Mouse (Mus musculus) kidney, embryonic 16.5 days (tissue): ENCODE measurements around the gene Bzw2. TPM values are rescaled to one million over a fixed set of nuclear protein-coding genes. Genes with fewer than 3 reads are reported as not detected.

Source experiments
- ATAC-seq: fragments of 200-750 bp; cut with Nextera tagmentation; 2 replicates; pipeline ENCODE4 v1.8.0; 2017; ENCODE audit warnings: moderate TSS enrichment; ENCODE audit not compliant: low FRiP score, low TSS enrichment
- H3K27ac ChIP-seq: fragments of 300-500 bp; sonication (generic); 2 replicates; pipeline ENCODE4 v1.5.1; 2014; ENCODE audit warnings: low read length
- H3K27me3 ChIP-seq: fragments of 300-500 bp; sonication (generic); 2 replicates; pipeline ENCODE4 v1.6.1; 2014; ENCODE audit warnings: low read length, control low read depth, mixed read lengths; ENCODE audit not compliant: insufficient read depth
- H3K36me3 ChIP-seq: fragments of 300-500 bp; sonication (generic); 2 replicates; pipeline ENCODE4 v1.6.1; 2014; ENCODE audit warnings: low read length, control low read depth, mixed read lengths; ENCODE audit not compliant: insufficient read depth
- H3K4me1 ChIP-seq: fragments of 300-500 bp; sonication (generic); 2 replicates; pipeline ENCODE4 v1.6.1; 2014; ENCODE audit warnings: low read length, control low read depth, mixed read lengths; ENCODE audit not compliant: insufficient read depth
- H3K4me2 ChIP-seq: fragments of 300-500 bp; sonication (generic); replicated peaks from 2 replicates; pipeline ENCODE4 v1.6.1; 2014; ENCODE audit warnings: low read depth, low read length
- H3K4me3 ChIP-seq: fragments of 300-500 bp; sonication (generic); 2 replicates; pipeline ENCODE4 v1.5.1; 2014; ENCODE audit warnings: mild to moderate bottlenecking, low read length
- H3K9ac ChIP-seq: fragments of 300-500 bp; sonication (generic); replicated peaks from 2 replicates; pipeline ENCODE4 v1.6.1; 2014; ENCODE audit warnings: low read length
- H3K9me3 ChIP-seq: fragments of 300-500 bp; sonication (generic); 2 replicates; pipeline ENCODE4 v1.6.1; 2016; ENCODE audit warnings: low read length, control low read depth
- WGBS: fragments of 180-500 bp; shearing (Covaris S2); extraction: QIAGEN DNeasy Blood & Tissue Kit; methylation state at CpG from one replicate; pipeline ENCODE4 v1.1.7; 2014; 5-methylcytosine and 5-hydroxymethylcytosine counted together
- polyA plus RNA-seq: library from polyadenylated mRNA; unstranded; fragments of >200 nt; fragmentation: Nextera tagmentation; extraction: Ambion mirVana; gene quantifications from 2 replicates; pipeline ENCODE4 v1.2.1, GENCODE M21; 2015

Bzw2 gene
- polyA plus RNA-seq, 1 experiment from 2014 or later: 198 TPM

GRCm38 (mm10) chr12:36089221-36089620 is 68.7 kb downstream of the Bzw2 start:
- Histone ChIP-seq H3K9me3 (no peaks in the 10 kb centered on the region), H3K27ac (no peak overlapping the region), H3K36me3 (peaks cover 26% of the 10 kb centered on the region), H3K4me3 (no peak overlapping the region), H3K27me3 (no peaks in the 10 kb centered on the region), H3K9ac (no peak overlapping the region), H3K4me1 (no peaks in the 10 kb centered on the region), H3K4me2 (no peak overlapping the region)
- WGBS: 80% methylated on average over 6 of the region's 6 CpGs
- ATAC-seq: no peak

- ATAC-seq: no peak
- peaks cover 26% of the 10 kb centered on the region for H3K36me3 ChIP-seq
- no peak overlapping the region for H3K4me2 ChIP-seq
- 100% methylated on average over 1 of the region's 1 CpGs for WGBS
- no peaks in the 10 kb centered on the region for H3K27me3 ChIP-seq
- no peak overlapping the region for H3K4me3 ChIP-seq
- no peak overlapping the region for H3K9ac ChIP-seq
- no peak overlapping the region for H3K27ac ChIP-seq
- H3K4me1 ChIP-seq: no peaks in the 10 kb centered on the region
- H3K9me3 ChIP-seq: no peaks in the 10 kb centered on the region
Measured at GRCm38 (mm10) chr12:36088804-36089203, 69.1 kb downstream of the Bzw2 start.

GRCm38 (mm10) chr12:36085380-36085779 is 72.5 kb downstream of the Bzw2 start:
- 88% methylated on average over 2 of the region's 2 CpGs for WGBS
- no peaks in the 10 kb centered on the region for H3K36me3 ChIP-seq
- H3K4me3 ChIP-seq: no peak overlapping the region
- no peaks in the 10 kb centered on the region for H3K27me3 ChIP-seq
- H3K9me3 ChIP-seq: no peaks in the 10 kb centered on the region
- no peak overlapping the region for H3K9ac ChIP-seq
- no peak overlapping the region for H3K4me2 ChIP-seq
- H3K27ac ChIP-seq: no peak overlapping the region
- no peaks in the 10 kb centered on the region for H3K4me1 ChIP-seq
- ATAC-seq: no peak

GRCm38 (mm10) chr12:36078101-36078899 is 79.6 kb downstream of the Bzw2 start:
- Histone ChIP-seq H3K27ac (no peak overlapping the region), H3K4me2 (no peak overlapping the region), H3K4me1 (0 out of 2 replicates have a peak, but pooled peaks cover under 1% of the 10 kb centered on the region), H3K9me3 (no peaks in the 10 kb centered on the region), H3K4me3 (no peak overlapping the region), H3K9ac (no peak overlapping the region), H3K27me3 (no peaks in the 10 kb centered on the region), H3K36me3 (no peaks in the 10 kb centered on the region)
- 70% methylated on average over 4 of the region's 4 CpGs for WGBS
- no peak for ATAC-seq

GRCm38 (mm10) chr12:36072860-36073259 is 85.0 kb downstream of the Bzw2 start:
- WGBS: 18% methylated on average over 5 of the region's 5 CpGs
- no peaks in the 10 kb centered on the region for H3K27me3 ChIP-seq
- H3K4me3 ChIP-seq: no peak overlapping the region
- no peak overlapping the region for H3K4me2 ChIP-seq
- no peaks in the 10 kb centered on the region for H3K36me3 ChIP-seq
- H3K9me3 ChIP-seq: no peaks in the 10 kb centered on the region
- ATAC-seq: no peak
- H3K27ac ChIP-seq: no peak overlapping the region
- peaks cover 8% of the 10 kb centered on the region; the same call in 1 of the 2 replicates for H3K4me1 ChIP-seq
- no peak overlapping the region for H3K9ac ChIP-seq

- no peaks in the 10 kb centered on the region for H3K27me3 ChIP-seq
- peaks cover 8% of the 10 kb centered on the region; the same call in 1 of the 2 replicates for H3K4me1 ChIP-seq
- H3K27ac ChIP-seq: no peak overlapping the region
- ATAC-seq: no peak
- H3K36me3 ChIP-seq: no peaks in the 10 kb centered on the region
- H3K9me3 ChIP-seq: 0 out of 2 replicates have a peak, but pooled peaks cover under 1% of the 10 kb centered on the region
- 81% methylated on average over 4 of the region's 4 CpGs for WGBS
- no peak overlapping the region for H3K4me2 ChIP-seq
- H3K9ac ChIP-seq: no peak overlapping the region
- no peak overlapping the region for H3K4me3 ChIP-seq
Measured at GRCm38 (mm10) chr12:36070231-36070630, 87.6 kb downstream of the Bzw2 start.

GRCm38 (mm10) chr12:36067538-36067937 is 90.3 kb downstream of the Bzw2 start:
- H3K4me2 ChIP-seq: no peak overlapping the region
- H3K27me3 ChIP-seq: no peaks in the 10 kb centered on the region
- no peak overlapping the region for H3K4me3 ChIP-seq
- no peak overlapping the region for H3K9ac ChIP-seq
- ATAC-seq: no peak
- 0 out of 2 replicates have a peak, but pooled peaks cover 8% of the 10 kb centered on the region for H3K9me3 ChIP-seq
- WGBS: 93% methylated on average over 2 of the region's 2 CpGs
- H3K36me3 ChIP-seq: no peaks in the 10 kb centered on the region
- no peaks in the 10 kb centered on the region for H3K4me1 ChIP-seq
- no peak overlapping the region for H3K27ac ChIP-seq

GRCm38 (mm10) chr12:36065911-36066310 is 92.0 kb downstream of the Bzw2 start:
- Histone ChIP-seq H3K36me3 (no peaks in the 10 kb centered on the region), H3K4me3 (no peak overlapping the region), H3K4me1 (no peaks in the 10 kb centered on the region), H3K4me2 (no peak overlapping the region), H3K9me3 (0 out of 2 replicates have a peak, but pooled peaks cover 8% of the 10 kb centered on the region), H3K27ac (no peak overlapping the region), H3K27me3 (no peaks in the 10 kb centered on the region), H3K9ac (no peak overlapping the region)
- WGBS: 66% methylated on average over 1 of the region's 1 CpGs
- ATAC-seq: no peak

GRCm38 (mm10) chr12:36057699-36058098 is 100.2 kb downstream of the Bzw2 start:
- Histone ChIP-seq H3K9me3 (no peaks in the 10 kb centered on the region), H3K4me3 (no peak overlapping the region), H3K36me3 (no peaks in the 10 kb centered on the region), H3K27me3 (no peaks in the 10 kb centered on the region), H3K4me2 (no peak overlapping the region), H3K27ac (no peak overlapping the region), H3K9ac (no peak overlapping the region), H3K4me1 (0 out of 2 replicates have a peak, but pooled peaks cover 4% of the 10 kb centered on the region)
- WGBS: 71% methylated on average over 2 of the region's 2 CpGs
- ATAC-seq: no peak

- WGBS: 77% methylated on average over 1 of the region's 1 CpGs
Measured at GRCm38 (mm10) chr12:36050276-36050675, 107.6 kb downstream of the Bzw2 start.

More at GRCm38 (mm10) chr12:36050276-36050675, 107.6 kb downstream of the Bzw2 start:
- Histone ChIP-seq H3K27ac (no peak overlapping the region), H3K4me2 (no peak overlapping the region), H3K4me1 (0 out of 2 replicates have a peak, but pooled peaks cover 4% of the 10 kb centered on the region), H3K9me3 (no peaks in the 10 kb centered on the region), H3K9ac (no peak overlapping the region), H3K36me3 (no peaks in the 10 kb centered on the region), H3K4me3 (no peak overlapping the region), H3K27me3 (no peaks in the 10 kb centered on the region)
- ATAC-seq: no peak
